Mouse (Mus musculus): ENCODE results near the gene Hoxb9.

- TF ChIP-seq CTCF (IDR thresholded peaks at IDR 0.05; ENCODE audit: borderline replicate concordance, insufficient read depth, low read length) (no peak), POLR2A (IDR thresholded peaks at IDR 0.05; ENCODE audit: low read depth, low read length) (no peak)
Observed at GRCm38 (mm10) chr11:96274428-96274827, 3.2 kb downstream of the Hoxb9 start.

All from embryonic fibroblast, embryonic 13.5 days (primary cell).